Mouse (Mus musculus) liver, embryonic 12.5 days (tissue): Measurements from ENCODE around the gene Olfr1511. TPM values are rescaled to one million over a fixed set of nuclear protein-coding genes. Genes with fewer than 3 reads are reported as not detected.
"Not testable (repeated sequence)": the region's sequence is repeated elsewhere in the genome, so short reads cannot be mapped to it uniquely, and the experiment has no call there.

Experiments
- ATAC-seq: fragments of 200-750 bp; cut with Nextera tagmentation; 2 replicates; pipeline ENCODE4 v1.8.0; 2017; ENCODE audit warnings: moderate number of reproducible peaks, mild to moderate bottlenecking, moderate library complexity
- H3K27ac ChIP-seq: fragments of 300-500 bp; sonication (generic); 2 replicates; pipeline ENCODE4 v1.5.1; 2016; ENCODE audit warnings: mild to moderate bottlenecking
- H3K27me3 ChIP-seq: fragments of 300-500 bp; sonication (generic); replicated peaks from 2 replicates; pipeline ENCODE4 v1.6.1; 2016; ENCODE audit warnings: mild to moderate bottlenecking, moderate library complexity
- H3K36me3 ChIP-seq: fragments of 300-500 bp; sonication (generic); 2 replicates; pipeline ENCODE4 v1.6.1; 2016; ENCODE audit warnings: mild to moderate bottlenecking, moderate library complexity
- H3K4me1 ChIP-seq: fragments of 300-500 bp; sonication (generic); 2 replicates; pipeline ENCODE4 v1.6.1; 2016
- H3K4me2 ChIP-seq: fragments of 300-500 bp; sonication (generic); 2 replicates; pipeline ENCODE4 v1.6.1; 2016; ENCODE audit warnings: mild to moderate bottlenecking, moderate library complexity
- H3K4me3 ChIP-seq: fragments of 300-500 bp; sonication (generic); 2 replicates; pipeline ENCODE4 v1.5.1; 2016; ENCODE audit warnings: mild to moderate bottlenecking, moderate library complexity
- H3K9ac ChIP-seq: fragments of 300-500 bp; sonication (generic); 2 replicates; pipeline ENCODE4 v1.6.1; 2016; ENCODE audit warnings: mild to moderate bottlenecking, moderate library complexity
- H3K9me3 ChIP-seq: fragments of 300-500 bp; sonication (generic); replicated peaks from 2 replicates; pipeline ENCODE4 v1.6.1; 2016; ENCODE audit warnings: mild to moderate bottlenecking, moderate library complexity
- WGBS: fragments of 180-500 bp; shearing (Covaris S2); methylation state at CpG from one replicate; pipeline ENCODE4 v1.1.7; 2016; ENCODE audit not compliant: insufficient replicate concordance; 5-methylcytosine and 5-hydroxymethylcytosine counted together
- polyA plus RNA-seq: library from polyadenylated mRNA; unstranded; fragments of >200 nt; fragmentation: Nextera tagmentation; extraction: Ambion mirVana; gene quantifications from 2 replicates; pipeline ENCODE4 v1.2.1, GENCODE M21; 2016

Olfr1511 gene
- not detected in 2 replicates for polyA plus RNA-seq

GRCm38 (mm10) chr14:52397279-52397678 lies at the start of gene Olfr1511:
Gene Olfr1511 (minus strand): TSS chr14:52397379.
- Histone ChIP-seq H3K27ac (no peak within 1 kb of the TSS), H3K4me1 (no peaks in the 10 kb centered on the region), H3K4me3 (no peak within 1 kb of the TSS), H3K4me2 (no peak within 1 kb of the TSS), H3K27me3 (no peaks in the 10 kb centered on the region), H3K9me3 (no peaks in the 10 kb centered on the region), H3K36me3 (no peaks in the 10 kb centered on the region), H3K9ac (no peak within 1 kb of the TSS)
- ATAC-seq: no peak
- WGBS: 55% methylated on average over 4 of the region's 4 CpGs

DNA sequence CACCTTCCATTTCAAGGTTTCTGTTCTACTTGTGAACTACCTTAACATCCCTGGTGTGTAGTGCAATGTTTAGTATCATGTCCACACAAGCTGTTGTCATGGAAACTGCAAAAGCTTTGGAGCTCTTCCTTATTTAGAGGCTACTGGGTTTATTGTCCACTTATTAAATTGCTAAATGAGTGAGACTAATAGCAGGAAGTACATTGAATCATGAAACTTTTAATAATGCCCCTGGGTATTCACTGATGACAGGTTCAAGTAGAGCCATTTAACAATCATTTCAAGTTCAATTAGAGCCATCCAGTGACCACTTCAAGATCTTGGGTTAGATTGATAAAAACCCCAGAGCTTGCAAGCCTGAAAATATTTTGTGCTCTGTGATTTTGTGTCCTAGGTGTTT lies 45.5 kb upstream of the Olfr1511 start, which contains the start of gene Olfr1509:
Gene Olfr1509 (plus strand): TSS at position 301 of the 400 bp plus-strand sequence.
- H3K4me2 ChIP-seq: no peak within 1 kb of the TSS
- no peak within 1 kb of the TSS for H3K4me3 ChIP-seq
- no peaks in the 10 kb centered on the region for H3K27me3 ChIP-seq
- H3K9me3 ChIP-seq: no peaks in the 10 kb centered on the region
- H3K27ac ChIP-seq: no peak within 1 kb of the TSS
- H3K4me1 ChIP-seq: no peaks in the 10 kb centered on the region
- no peak within 1 kb of the TSS for H3K9ac ChIP-seq
- ATAC-seq: no peak
- H3K36me3 ChIP-seq: no peaks in the 10 kb centered on the region

DNA sequence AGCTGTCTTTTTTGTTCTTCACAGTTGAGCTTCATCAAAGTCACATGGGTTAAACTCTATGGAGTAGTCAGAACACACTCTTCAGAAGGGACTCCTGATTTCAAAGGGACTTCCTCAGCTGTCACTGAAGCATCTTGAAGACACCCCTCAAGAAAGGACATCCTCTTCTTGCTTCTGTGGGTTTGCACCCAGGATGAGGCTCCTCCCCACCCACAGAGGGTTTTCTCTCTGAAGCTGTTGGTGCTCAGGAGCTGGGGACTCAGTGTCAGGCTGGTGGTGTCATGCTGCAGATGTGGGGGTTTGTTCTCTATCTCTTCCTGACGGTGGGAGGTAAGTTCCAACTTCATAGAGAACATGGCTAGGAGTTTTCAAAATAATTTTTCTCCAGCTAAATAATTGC lies 30.5 kb upstream of the Olfr1511 start:
- no peaks in the 10 kb centered on the region for H3K36me3 ChIP-seq
- H3K9ac ChIP-seq: no peak overlapping the region
- H3K27ac ChIP-seq: no peak overlapping the region
- ATAC-seq: no peak
- no peaks in the 10 kb centered on the region for H3K4me1 ChIP-seq
- no peaks in the 10 kb centered on the region for H3K9me3 ChIP-seq
- 70% methylated on average over 1 of the region's 1 CpGs for WGBS
- H3K27me3 ChIP-seq: no peaks in the 10 kb centered on the region
- H3K4me3 ChIP-seq: no peak overlapping the region
- no peak overlapping the region for H3K4me2 ChIP-seq

DNA sequence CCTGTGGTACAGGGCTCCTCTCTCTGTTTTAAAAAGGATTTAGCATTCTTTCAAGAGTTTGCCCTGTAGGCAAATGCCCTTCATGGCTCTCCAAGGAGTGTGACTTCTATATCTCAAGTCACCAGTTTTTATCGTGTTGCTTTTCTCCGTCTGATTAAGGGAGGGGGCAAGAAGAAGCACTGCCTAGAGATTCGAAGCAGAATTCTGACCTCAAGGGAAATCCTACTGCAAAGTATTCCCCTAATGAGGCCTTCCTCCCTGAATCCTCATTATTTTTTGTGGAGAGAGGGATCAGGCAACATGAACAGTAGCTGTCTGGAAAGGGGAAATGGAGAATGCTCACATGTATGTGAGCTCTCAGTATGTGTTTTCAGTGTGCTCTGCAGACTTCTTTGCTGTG lies 17.1 kb upstream of the Olfr1511 start, which contains the start of gene Olfr1510:
Gene Olfr1510 (minus strand): TSS at position 101 of the 400 bp plus-strand sequence.
- H3K36me3 ChIP-seq: no peaks in the 10 kb centered on the region
- 64% methylated on average over 3 of the region's 3 CpGs for WGBS
- no peaks in the 10 kb centered on the region for H3K27me3 ChIP-seq
- H3K4me2 ChIP-seq: no peak within 1 kb of the TSS
- no peak within 1 kb of the TSS for H3K27ac ChIP-seq
- no peak within 1 kb of the TSS for H3K4me3 ChIP-seq
- no peak for ATAC-seq
- H3K4me1 ChIP-seq: no peaks in the 10 kb centered on the region
- H3K9ac ChIP-seq: no peak within 1 kb of the TSS
- no peaks in the 10 kb centered on the region for H3K9me3 ChIP-seq

GRCm38 (mm10) chr14:52410142-52410919 lies 13.2 kb upstream of the Olfr1511 start:
- not testable (repeated sequence) for H3K4me3 ChIP-seq, H3K9ac ChIP-seq, ATAC-seq, H3K4me2 ChIP-seq, H3K4me1 ChIP-seq, H3K27ac ChIP-seq, H3K9me3 ChIP-seq, H3K36me3 ChIP-seq, H3K27me3 ChIP-seq
- 53% methylated on average over 7 of the region's 10 CpGs for WGBS

GRCm38 (mm10) chr14:52390084-52390848 lies 6.9 kb downstream of the Olfr1511 start:
- not testable (repeated sequence) for H3K9ac ChIP-seq, H3K36me3 ChIP-seq, H3K4me1 ChIP-seq, H3K4me3 ChIP-seq, ATAC-seq, H3K9me3 ChIP-seq, H3K4me2 ChIP-seq, H3K27ac ChIP-seq, H3K27me3 ChIP-seq
- 65% methylated on average over 9 of the region's 9 CpGs for WGBS

DNA sequence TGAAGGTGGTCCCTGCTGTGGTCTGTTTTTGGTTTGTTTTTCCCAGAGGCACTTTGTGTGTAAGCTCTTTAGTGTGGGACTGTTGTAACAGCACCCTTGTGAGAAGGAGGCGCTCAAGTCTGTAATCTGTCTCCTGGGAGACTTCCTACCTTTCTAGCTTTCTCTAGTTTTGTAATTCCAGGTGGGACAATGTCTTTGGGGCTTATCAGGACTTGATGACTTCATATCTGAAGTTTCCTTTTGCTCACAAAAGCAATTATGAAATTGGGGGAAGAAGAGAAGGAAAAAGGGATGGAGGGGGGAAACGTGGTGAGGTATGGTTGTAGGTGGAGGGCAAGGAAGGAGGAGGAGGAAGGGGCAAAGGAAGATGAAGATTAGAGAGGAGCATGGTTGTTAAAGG lies 18.1 kb downstream of the Olfr1511 start, which contains the start of gene Olfr1512:
Gene Olfr1512 (minus strand): TSS at position 101 of the 400 bp plus-strand sequence.
- Histone ChIP-seq H3K27ac (no peak within 1 kb of the TSS), H3K9me3 (no peaks in the 10 kb centered on the region), H3K4me2 (no peak within 1 kb of the TSS), H3K36me3 (no peaks in the 10 kb centered on the region), H3K4me1 (no peaks in the 10 kb centered on the region), H3K9ac (no peak within 1 kb of the TSS), H3K4me3 (no peak within 1 kb of the TSS), H3K27me3 (no peaks in the 10 kb centered on the region)
- no peak for ATAC-seq
- WGBS: 55% methylated on average over 2 of the region's 2 CpGs

DNA sequence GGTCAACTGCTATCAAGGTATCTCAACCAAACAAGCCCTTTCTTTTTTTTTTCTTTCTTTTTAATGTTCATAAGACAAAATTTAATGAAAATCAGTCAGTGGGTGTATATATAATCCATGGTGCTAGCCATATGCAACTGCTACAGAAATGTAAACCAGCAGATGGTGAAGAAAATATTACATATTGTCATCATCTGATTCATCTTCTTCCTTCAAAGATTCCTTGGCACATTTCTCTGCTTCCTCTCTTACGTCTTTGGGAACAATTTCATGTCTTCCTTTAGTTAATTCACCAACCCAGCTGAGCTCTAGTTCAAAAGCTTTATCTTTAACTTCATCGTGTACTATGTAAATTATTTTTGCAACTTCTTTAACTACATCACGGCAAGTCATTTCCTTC lies 28.4 kb downstream of the Olfr1511 start:
- no peak overlapping the region for H3K9ac ChIP-seq
- H3K4me3 ChIP-seq: no peak overlapping the region
- no peaks in the 10 kb centered on the region for H3K9me3 ChIP-seq
- H3K4me2 ChIP-seq: no peak overlapping the region
- no peaks in the 10 kb centered on the region for H3K27me3 ChIP-seq
- H3K27ac ChIP-seq: no peak overlapping the region
- no peaks in the 10 kb centered on the region for H3K4me1 ChIP-seq
- ATAC-seq: no peak
- H3K36me3 ChIP-seq: no peaks in the 10 kb centered on the region
- 76% methylated on average over 3 of the region's 3 CpGs for WGBS

DNA sequence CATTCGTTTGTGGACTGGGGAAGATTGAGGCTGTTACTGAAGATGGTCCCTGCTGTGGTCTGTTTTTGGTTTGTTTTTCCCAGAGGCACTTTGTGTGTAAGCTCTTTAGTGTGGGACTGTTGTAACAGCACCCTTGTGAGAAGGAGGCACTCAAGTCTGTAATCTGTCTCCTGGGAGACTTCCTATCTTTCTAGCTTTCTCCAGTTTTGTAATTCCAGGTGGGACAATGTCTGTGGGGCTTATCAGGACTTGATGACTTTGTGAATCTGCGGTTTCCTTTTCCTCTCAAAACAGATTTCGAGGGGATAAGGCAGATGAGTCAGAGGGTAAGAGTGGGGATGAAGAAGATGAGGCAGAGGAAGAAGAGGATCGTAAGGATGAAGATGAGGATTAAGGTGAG lies 40.9 kb downstream of the Olfr1511 start, which contains the start of gene Olfr1513:
Gene Olfr1513 (minus strand): TSS at position 101 of the 400 bp plus-strand sequence.
- ATAC-seq: no peak
- no peaks in the 10 kb centered on the region for H3K27me3 ChIP-seq
- no peaks in the 10 kb centered on the region for H3K36me3 ChIP-seq
- no peak within 1 kb of the TSS for H3K4me2 ChIP-seq
- 44% methylated on average over 4 of the region's 4 CpGs for WGBS
- H3K27ac ChIP-seq: no peak within 1 kb of the TSS
- no peaks in the 10 kb centered on the region for H3K9me3 ChIP-seq
- no peaks in the 10 kb centered on the region for H3K4me1 ChIP-seq
- H3K9ac ChIP-seq: no peak within 1 kb of the TSS
- no peak within 1 kb of the TSS for H3K4me3 ChIP-seq

Other genes with a start within 250 kb of the Olfr1511 start
- gene Supt16, start 200.0 kb downstream of the Olfr1511 start, polyA plus RNA-seq: 53.7 TPM in 2 replicates
- gene Chd8, start 139.6 kb downstream of the Olfr1511 start, polyA plus RNA-seq: 20.8 and 20.9 TPM in 2 replicates
- gene Tox4, start 118.2 kb downstream of the Olfr1511 start, polyA plus RNA-seq: 26.5 and 26.7 TPM in 2 replicates
- gene Rab2b, start 117.8 kb downstream of the Olfr1511 start, polyA plus RNA-seq: 4.6 TPM in 2 replicates
- gene Mettl3, start 92.3 kb downstream of the Olfr1511 start, polyA plus RNA-seq: 26.8 and 28.6 TPM in 2 replicates
- 3.0 and 3.8 TPM in 2 replicates for gene Sall2, start 68.6 kb downstream of the Olfr1511 start, polyA plus RNA-seq
- gene Olfr1513, start 41.0 kb downstream of the Olfr1511 start, polyA plus RNA-seq: not detected in 2 replicates
- not detected in 2 replicates for gene Olfr1512, start 18.2 kb downstream of the Olfr1511 start, polyA plus RNA-seq
- not detected in 2 replicates for gene Olfr1510, start 17.0 kb upstream of the Olfr1511 start, polyA plus RNA-seq
- gene Olfr1509, start 45.6 kb upstream of the Olfr1511 start, polyA plus RNA-seq: not detected in 2 replicates
- gene Olfr1508, start 70.1 kb upstream of the Olfr1511 start, polyA plus RNA-seq: not detected in 2 replicates
- gene Olfr1507, start 98.4 kb upstream of the Olfr1511 start, polyA plus RNA-seq: not detected in 2 replicates